Mouse (Mus musculus) cerebellum, adult 9-10 months (tissue): Measurements from ENCODE around the gene Rabepk.
A peak's percentile ranks its signal among the peaks of the same experiment; 100 is the strongest.
"Not testable (repeated sequence)": the region's sequence is repeated elsewhere in the genome, so short reads cannot be mapped to it uniquely, and the experiment has no call there.

Experiments used
- DNase-seq: peaks from one replicate; pipeline ENCODE4 v3.0.0; 2022

Gene Rabepk

DNA sequence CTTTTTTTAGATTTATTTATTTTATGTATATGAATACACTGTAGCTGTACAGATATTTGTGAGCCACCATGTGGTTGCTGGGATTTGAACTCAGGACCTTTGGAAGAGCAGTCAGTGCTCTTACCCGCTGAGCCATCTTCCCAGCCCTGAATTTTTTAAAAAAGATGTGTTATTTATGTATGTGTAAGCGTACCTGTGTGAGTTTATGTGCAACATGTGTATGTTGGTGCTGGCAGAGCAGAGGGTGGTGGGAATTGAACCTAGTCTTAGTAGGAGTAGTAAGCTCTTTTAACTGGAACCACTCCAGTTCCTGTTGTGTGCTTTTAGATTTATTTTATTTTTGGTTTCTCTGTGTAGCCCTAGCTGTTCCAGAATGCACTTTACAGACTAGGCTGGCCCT, 4.5 kb upstream of the Rabepk start:
- DNase-seq, result peak; percentile 43

DNA sequence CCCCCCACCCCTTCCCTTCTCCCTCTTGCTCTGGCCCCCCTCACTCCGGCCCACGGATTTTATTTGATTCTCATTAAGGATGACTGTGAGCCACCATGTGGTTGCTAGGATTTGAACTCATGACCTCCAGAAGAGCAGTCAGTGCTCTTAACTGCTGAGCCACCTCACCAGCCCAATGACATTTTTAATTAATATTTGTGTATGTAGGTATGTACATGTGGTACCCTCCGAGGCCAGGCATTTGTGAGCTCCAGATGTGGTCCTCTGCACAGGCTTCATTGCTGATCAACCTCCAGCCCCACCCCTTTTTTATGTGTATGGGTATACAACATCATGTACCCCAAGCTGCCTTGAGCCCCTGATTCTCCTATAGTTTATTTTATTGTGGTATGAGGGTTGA, 4.0 kb upstream of the Rabepk start:
- DNase-seq, result peak; percentile 60

DNA sequence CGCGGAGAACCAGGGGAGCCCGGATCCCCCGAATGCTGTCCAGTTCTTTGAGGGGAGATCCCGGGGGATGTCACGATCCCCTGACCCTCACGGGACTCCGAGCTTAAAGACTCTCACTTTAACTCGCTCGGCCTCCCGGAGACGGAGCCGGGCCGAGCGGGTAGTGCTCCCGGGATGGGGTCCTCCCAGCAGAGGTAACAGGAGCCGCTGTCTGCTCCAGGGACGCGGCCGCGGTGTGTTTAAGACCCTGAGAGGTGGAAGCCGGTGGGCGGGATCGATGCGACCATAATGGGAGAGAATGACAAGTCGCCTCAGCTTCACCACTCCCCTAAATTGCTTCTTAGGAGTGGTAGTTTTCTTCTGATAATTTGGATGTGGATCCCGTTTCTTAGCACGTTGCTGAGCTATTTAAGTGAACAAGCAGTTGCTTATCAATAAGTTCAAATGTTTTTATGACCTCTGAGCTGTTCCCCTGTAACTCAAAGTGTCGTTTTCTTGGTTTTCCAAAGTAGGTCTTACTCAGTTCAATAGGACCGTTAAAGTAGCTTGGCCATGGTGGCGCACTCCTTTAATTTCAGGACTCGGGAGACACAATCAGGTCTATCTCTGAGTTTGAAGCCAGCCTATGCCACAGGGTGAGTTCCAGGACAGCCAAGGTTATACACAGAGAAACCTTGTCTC, 3.0 kb upstream of the Rabepk start:
- DNase-seq, result peak; percentile 63

DNA sequence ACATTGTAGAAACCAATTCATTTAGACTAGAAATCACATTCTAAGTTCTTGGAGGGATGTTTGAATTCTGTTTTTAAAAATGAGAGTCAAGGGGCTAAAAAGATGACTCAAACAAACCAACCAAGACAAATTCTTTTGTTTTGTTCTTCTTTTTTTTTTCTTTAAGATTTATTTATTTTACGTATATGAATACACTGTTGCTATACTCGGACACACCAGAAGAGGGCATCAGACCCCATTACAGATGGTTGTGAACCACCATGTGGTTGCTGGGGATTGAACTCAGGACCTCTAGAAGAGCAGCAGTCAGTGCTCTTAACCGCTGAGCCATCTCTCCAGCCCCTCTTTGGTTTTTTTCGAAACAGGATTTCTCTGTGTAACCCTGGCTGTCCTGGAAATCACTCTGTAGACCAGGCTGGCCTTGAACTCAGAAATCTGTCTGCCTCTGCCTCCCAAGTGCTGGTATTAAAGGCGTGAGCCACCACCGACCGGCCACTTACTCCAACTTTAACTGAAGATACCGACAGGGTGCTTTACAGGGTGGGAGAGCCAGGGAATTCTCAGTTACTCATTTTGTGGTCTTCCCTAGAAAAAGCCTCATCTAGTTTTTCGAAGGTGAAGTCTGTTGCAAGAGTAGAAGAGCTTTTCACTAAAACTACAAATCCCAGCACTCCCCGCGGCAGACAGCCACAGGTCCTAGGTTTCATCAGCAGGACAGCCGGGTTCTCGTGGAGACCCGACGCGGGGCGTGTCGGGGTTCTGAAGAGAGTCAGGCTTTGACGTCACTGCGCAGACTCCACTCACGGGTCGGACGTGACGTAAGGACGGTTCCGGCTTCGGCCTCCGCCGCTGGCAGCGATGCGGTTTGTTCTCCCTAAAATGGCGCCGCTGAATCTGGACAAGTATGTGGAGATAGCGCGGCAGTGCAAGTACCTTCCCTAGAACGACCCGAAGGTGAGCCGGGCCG, 2.1 kb upstream of the Rabepk start:
- DNase-seq, result peak; percentile 98

DNA sequence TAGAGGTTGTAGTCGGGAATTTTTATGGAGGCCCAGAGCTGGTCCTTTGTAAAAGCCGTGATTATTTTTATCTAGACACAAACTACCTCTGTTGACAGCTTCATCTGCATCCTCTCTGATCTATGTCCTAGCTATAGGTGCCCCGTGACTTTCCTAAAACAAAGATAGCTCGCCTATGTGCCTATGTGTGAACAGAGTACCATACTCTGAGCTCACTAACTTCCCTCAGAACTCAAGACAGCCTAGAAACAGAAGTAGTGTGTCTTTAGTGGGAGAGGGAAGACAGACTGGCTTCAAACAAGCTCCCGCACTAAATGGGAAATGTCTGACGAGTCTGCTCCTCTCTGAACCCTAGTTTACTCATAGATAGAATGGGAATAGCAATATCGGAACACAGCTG, 659 bp upstream of the Rabepk start:
- peak; percentile 47 for DNase-seq

DNA sequence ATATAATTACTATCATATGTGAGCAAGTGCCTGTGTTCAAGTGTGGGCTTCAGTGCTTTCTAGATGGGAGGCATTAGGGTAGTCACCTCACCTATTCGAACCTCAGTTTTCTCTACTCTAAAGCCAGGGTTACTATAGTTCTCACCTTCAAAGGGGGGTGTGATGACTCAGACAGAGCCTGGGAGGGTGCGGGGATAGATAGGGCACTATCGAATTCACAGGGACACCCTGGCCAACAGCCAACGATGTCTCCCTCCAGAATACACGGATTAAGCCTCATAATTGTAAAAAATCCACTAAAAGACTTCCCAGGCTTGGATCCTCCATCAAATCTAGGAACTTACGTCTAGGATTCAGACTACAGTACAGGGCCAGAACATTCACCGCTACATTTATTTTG, 4.3 kb downstream of the Rabepk start:
- DNase-seq, result no peak

DNA sequence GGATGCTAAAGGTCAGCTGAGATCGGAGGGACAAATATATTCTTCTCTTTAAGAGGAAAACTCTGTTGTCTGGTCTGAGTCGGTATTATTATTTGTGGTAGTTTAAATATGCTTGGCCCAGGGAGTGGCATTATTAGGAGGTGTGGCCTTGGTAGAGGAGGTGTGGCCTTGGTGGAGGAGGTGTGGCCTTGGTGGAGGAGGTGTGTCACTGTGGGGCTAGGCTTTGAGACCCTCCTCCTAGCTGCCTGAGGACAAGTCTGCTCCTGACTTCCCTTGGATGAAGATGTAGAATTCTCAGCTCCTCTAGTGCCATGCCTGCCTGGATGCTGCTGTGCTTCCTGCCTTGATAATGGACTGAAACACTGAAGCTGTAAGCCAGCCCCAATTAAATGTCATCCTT, 5.2 kb downstream of the Rabepk start:
- DNase-seq, result no peak

DNA sequence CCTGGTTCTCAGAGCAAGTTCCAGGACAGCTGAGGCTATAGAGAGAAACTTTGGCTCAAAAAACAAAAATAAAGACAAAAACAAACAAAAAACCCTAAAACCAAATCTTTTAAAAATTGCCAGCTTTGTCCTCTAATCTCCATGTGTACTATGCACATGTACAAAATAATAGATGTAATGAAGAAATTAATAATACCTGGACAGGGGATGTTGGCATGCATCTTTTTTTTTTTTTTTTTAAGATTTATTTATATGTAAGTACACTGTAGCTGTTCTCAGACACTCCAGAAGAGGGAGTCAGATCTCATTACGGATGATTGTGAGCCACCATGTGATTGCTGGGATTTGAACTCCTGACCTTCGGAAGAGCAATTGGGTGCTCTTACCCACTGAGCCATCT, 7.2 kb downstream of the Rabepk start:
- not testable (repeated sequence) for DNase-seq

DNA sequence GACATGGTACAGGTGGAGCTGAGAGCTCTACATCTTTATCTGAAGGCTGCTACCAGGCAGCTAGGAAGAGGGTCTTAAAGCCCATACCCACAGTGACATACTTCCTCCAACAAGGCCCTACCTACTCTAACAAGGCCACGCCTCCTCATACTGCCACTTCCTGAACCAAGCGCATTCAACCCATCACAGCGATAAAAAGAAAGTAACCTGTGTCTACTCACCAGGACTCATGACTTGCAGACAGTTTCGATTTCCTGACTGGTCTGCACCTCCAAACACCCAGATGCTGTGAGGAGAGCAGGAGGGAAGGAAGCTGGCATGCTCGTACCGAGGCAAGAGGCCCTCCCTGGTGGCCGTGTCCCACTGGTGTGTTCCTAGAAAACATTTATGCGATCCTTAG, 9.4 kb downstream of the Rabepk start:
- DNase-seq, result no peak

DNA sequence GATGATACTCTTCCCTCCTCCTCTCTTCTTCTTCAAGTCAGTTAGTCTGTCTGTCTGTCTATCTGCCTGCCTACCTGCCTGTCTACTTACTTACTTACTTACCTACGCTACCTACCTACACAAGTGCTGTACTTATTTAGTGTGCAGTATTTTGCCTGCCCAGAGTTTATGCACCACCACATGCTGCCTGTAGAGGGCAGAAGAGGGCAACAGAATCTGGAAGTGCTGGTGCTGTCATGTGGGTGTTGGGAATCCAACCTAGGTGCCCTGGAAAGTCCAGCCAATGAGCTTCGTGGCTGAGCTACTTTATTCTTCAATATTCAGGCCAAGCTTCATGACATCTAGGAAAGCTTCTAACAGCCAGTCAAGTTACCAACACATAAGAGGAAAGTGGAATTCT, 15.6 kb downstream of the Rabepk start:
- DNase-seq, result no peak

DNA sequence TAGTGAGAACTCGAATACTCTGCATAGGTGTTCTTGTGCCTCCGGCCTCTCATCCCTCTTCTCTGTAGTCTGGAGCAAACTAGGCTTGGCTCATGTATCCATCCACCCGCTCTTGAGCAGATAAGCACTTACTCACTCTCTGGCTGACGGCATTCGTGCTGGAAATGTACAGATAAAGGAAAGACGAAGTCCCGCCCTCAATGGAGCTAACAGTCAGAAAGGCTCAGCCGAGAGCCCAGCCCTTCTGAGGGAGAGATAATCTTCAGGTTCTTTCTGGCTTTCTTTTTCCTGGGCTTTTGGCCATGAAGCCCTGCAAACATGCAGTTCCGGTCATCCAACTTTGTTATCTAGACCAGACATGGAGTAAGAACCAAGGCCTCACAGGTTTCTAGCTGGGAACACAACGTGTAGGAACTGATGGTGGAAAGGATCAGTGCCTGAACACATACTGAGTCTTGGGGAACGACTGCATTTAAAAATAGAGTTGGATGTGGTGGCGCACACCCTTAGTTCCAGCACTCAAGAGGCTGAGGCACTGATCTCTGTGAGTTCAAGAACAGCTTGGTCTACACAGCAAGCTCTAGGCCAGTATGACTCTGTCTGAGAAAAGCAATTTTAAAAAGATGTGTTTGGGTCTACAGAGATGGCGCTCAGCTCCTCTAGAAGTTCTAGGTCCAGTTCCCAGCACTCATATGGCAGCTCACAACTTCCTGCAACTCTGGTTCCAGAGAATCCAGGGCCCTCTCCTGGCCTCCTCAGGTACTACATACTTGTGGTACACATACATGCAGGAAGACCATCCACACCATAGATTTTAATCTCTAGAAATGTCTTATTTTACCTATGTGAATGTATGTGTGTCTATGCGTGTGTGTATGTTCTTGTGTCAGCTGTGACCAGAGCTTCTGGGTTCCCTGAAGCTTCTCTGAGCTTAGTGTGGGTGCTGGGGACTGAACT, 16.4 kb downstream of the Rabepk start:
- DNase-seq, result no peak

DNA sequence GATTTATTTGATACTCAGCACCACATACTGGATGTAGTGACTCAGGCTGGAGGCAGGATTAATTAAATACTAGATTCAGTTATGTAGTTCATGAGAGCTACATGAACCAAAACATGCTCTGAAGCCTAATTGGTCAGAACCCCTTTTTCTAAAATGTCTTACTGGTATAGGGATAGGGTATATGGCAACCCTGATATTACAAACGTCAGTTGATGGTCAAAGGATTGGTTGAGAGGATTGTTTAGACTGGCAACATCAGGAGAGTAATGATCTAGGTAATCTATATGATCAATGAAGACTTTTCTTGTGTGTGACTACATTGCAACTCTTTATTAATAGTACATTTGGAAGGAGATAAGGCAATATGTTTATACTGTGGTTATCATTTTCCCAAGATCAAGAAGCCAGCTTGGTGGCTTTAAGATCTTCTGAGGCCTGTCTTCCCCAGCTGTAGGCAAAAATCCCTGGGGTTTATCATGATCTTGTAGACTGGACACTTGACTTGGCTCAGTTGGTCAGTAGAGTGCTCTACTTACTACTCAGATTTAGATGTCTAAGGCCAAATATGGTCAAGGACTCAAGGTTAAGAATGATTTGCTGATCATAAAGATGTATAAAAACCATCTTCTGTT, 22.4 kb downstream of the Rabepk start:
- DNase-seq, result no peak

DNA sequence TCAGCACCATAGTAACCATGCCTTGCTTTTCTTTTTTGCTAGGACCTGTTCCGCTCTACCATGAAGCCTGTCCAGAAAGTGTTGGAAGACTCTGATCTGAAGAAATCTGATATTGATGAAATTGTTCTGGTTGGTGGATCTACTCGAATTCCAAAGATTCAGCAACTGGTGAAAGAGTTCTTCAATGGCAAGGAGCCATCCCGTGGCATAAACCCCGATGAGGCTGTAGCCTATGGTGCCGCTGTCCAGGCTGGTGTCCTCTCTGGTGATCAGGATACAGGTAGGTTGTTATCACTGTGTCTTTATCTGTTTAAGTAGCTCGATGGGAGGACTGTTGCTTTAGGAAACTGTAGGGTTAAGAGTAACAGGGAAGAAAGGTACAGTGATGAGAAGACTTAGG, 25.2 kb downstream of the Rabepk start:
- DNase-seq, result no peak

DNA sequence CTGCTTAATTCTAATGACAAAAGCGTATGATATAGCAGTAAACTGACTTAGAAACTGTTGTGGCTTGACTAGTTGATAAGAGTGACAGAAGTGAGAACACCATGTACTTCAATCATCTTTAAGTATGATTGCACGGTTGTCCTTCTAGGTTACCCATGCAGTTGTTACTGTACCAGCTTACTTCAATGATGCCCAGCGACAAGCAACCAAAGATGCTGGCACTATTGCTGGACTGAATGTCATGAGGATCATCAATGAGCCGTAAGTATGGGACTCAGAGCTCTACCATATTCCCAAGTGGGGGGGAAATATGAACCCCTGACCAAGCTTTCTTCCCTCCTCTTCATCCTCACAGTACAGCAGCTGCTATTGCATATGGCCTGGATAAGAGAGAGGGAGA, 26.0 kb downstream of the Rabepk start:
- DNase-seq, result no peak

DNA sequence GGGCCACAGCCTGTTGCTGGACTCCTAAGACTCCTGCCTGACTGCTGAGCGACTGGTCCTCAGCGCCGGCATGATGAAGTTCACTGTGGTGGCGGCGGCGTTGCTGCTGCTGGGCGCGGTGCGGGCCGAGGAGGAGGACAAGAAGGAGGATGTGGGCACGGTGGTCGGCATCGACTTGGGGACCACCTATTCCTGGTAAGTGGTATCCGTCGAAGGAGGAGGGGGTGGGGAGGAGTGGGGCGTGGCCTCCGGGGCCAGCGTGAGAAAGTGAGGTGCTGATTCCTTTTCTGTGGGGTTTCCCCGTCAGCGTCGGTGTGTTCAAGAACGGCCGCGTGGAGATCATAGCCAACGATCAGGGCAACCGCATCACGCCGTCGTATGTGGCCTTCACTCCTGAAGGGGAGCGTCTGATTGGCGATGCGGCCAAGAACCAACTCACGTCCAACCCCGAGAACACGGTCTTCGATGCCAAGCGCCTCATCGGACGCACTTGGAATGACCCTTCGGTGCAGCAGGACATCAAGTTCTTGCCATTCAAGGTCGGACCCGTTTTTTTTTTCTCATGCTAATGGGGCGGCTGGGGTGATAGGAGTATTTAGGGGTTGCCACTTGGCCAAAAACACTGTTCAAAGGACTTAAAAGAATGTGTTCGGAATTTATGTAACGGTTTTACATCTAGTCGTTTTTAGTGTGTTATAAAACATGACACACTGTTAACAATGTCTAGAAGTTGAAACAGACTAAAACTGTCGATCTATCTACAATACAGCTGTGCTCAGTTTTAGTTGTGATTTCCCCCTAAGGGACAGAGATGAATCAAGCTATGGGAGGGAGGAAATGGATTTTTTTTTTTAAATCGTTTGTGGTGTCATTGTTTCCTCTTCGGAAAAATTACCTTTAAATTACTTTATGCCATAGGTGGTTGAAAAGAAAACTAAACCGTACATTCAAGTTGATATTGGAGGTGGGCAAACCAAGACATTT, 27.2 kb downstream of the Rabepk start:
- DNase-seq, result no peak

DNA sequence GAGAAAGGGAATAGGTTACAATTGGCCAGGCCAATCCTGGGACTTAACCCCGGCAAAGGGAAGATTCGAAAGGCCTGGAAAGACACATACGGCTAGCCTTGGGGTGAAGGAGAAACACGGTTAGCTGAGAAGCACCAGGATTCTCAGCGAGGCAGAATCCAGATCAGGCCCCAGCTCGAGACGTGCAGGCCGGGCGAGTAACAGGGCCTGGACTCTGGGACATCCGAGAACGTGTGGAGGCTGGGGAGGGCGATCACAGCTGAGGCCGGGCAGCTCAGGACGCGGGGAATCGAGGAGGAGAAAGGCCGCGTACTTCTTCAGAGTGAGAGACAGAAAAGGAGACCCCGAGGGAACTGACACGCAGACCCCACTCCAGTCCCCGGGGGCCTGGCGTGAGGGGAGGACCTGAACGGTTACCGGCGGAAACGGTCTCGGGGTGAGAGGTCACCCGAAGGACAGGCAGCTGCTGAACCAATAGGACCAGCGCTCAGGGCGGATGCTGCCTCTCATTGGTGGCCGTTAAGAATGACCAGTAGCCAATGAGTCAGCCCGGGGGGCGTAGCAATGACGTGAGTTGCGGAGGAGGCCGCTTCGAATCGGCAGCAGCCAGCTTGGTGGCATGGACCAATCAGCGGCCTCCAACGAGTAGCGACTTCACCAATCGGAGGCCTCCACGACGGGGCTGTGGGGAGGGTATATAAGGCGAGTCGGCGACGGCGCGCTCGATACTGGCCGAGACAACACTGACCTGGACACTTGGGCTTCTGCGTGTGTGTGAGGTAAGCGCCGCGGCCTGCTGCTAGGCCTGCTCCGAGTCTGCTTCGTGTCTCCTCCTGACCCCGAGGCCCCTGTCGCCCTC, 28.1 kb downstream of the Rabepk start, which contains the start of gene Hspa5:
Hspa5 (plus strand) TSS at position 603 of the 859 bp plus-strand sequence.
- peak; percentile 100 for DNase-seq

DNA sequence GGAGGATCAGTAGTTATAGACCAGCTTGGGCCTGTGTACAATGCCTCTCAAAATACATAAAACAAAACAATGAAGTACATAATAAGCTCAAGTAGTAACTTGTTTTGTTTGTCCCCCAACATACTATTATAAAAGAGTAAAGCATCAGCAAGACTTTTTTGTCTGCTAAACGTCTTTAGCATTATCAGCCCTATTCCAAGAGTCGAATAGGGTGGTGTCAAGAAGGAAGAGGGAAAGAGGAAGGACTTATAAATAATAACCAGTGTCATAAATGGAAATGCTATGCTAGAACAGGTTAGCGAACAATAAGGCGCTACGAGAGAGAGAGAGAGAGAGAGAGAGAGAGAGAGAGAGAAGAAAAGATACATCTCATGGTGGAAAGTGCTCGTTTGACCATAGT, 28.8 kb downstream of the Rabepk start:
- DNase-seq, result no peak

DNA sequence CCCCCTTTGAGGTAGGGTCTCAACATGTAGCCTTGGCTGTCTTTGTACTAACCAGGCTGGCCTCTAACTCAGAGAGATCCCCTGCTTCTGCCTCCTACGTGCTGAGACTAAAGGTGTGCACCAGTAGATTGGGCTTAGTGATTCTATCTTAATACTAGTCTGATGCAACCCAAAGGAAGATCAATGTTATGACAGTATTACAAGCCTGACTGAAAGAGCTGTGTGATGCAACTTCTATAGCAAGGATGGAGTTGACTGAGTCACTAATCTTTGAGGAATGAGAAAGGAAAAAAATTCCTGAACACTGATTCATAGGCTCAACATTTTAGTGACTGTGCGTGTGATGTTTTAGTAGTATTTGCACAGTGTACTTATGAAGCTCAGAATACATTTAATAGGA, 29.7 kb downstream of the Rabepk start:
- DNase-seq, result no peak

DNA sequence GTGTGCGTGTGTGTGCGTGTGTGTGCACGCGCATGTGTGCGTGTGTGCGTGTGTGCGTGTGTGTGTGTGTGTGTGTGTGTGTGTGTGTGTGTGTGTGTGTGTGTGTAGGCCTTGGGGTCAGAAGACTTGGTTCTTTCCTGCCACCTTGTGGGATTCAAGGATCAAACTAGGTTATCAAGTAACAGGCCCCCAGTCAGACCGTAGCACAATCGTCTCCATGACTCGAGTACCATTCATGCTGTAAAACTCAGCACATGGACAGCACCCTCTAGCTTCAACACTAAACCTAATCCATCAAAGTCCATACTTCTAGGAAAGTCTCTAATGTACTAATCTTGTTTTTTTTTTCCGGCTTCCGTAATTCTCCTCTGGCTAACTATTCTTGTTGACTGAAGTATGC, 34.9 kb downstream of the Rabepk start:
- DNase-seq, result no peak

DNA sequence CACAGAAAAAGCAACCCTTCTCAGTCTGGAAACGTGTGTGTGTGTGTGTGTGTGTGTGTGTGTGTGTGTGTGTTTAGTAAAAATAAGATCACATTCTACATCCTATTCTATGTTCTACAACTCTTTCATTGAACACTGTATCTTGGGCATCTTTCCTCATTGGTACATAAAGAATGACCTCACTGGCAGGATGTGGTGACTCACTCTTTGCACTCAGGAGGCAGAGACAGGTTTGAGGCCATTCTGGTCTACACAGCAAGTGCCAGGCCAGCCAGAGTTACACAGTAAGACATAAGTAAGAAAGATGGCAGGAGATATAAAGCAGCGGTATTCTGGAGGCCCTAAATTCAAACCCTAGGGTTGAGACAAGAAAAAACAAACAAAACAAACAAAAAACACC, 36.8 kb downstream of the Rabepk start:
- DNase-seq, result no peak
